Mouse (Mus musculus) ES-Bruce4 (cell line): ENCODE measurements around the gene Atcay.
A peak's percentile ranks its signal among the peaks of the same experiment; 100 is the strongest.

ENCODE experiments used
- CTCF ChIP-seq: IDR thresholded peaks from one replicate; pipeline ENCODE4 v1.8.1; 2011; ENCODE audit warnings: low read depth, low read length
- EP300 ChIP-seq: IDR thresholded peaks from 2 replicates; pipeline ENCODE4 v1.6.1; 2011; ENCODE audit warnings: low read depth, low read length; ENCODE audit not compliant: insufficient read depth
- POLR2A ChIP-seq: IDR thresholded peaks from one replicate; pipeline ENCODE4 v1.8.1; 2011; ENCODE audit warnings: low read length; ENCODE audit not compliant: insufficient read depth

- TF ChIP-seq CTCF (no peak), EP300 (peak; percentile 46; the same call in 1 of the 2 replicates), POLR2A (no peak)
Measured at GRCm38 (mm10) chr10:81229735-81230437, 747 bp downstream of the Atcay start.
